In genomic region chr17:50037416-50037815, GRCm38 (mm10) we compare ENCODE assay signal across 20 mouse cellular contexts.
DNase-seq lines count a peak whose midpoint lies in the region; ATAC-seq and TF ChIP-seq lines count a peak whose summit lies in the region.
"Had no signal": no experiment of that assay in that cellular context is flagged by ENCODE, and none has a peak within 500 bp of the region (broad histone marks: within the 10 kb centered on the region; RNA-seq: fewer than 3 reads in every experiment).

No protein-coding gene starts in this region.

- no peak overlapping the region for H3K4me3 ChIP-seq in hindbrain, embryonic 14.5 days (replicated peaks; ENCODE audit: low read length)
- H3K4me3 ChIP-seq in hindbrain, embryonic 12.5 days = no peak overlapping the region
- no peak overlapping the region for H3K4me3 ChIP-seq in cortical plate, adult 2 months (ENCODE audit: insufficient read depth, low read length)
- H3K4me3 ChIP-seq: embryonic facial prominence, embryonic 10.5 days; midbrain, embryonic 12.5 days had no signal

- TF ChIP-seq CTCF in cortical plate, adult 2 months (IDR thresholded peaks at IDR 0.05; ENCODE audit: extremely low read depth, insufficient read depth, low read length) = no peak

- H3K27me3 ChIP-seq in hindbrain, embryonic 14.5 days (ENCODE audit: control insufficient read depth, insufficient read depth, low read length) = no peaks in the 10 kb centered on the region
- H3K27me3 ChIP-seq in hindbrain, embryonic 12.5 days = no peaks in the 10 kb centered on the region

- no peaks in the 10 kb centered on the region for H3K36me3 ChIP-seq in hindbrain, embryonic 14.5 days (replicated peaks; ENCODE audit: control insufficient read depth, insufficient read depth)
- H3K36me3 ChIP-seq in hindbrain, embryonic 12.5 days = no peaks in the 10 kb centered on the region
- H3K36me3 ChIP-seq: embryonic facial prominence, embryonic 10.5 days; midbrain, embryonic 12.5 days had no signal

- H3K9ac ChIP-seq in hindbrain, embryonic 14.5 days = 0 out of 2 replicates have a peak overlapping the region, but pooled peaks have one; percentile 17
- no peak overlapping the region for H3K9ac ChIP-seq in hindbrain, embryonic 12.5 days
- H3K9ac ChIP-seq: lung, embryonic 14.5 days; midbrain, embryonic 12.5 days had no signal

- H3K4me1 ChIP-seq in hindbrain, embryonic 14.5 days (replicated peaks; ENCODE audit: control insufficient read depth, insufficient read depth, low read length) = no peaks in the 10 kb centered on the region
- peaks cover 7% of the 10 kb centered on the region; the same call in 1 of the 2 replicates for H3K4me1 ChIP-seq in hindbrain, embryonic 12.5 days
- H3K4me1 ChIP-seq in cortical plate, adult 2 months (ENCODE audit: control insufficient read depth, insufficient read depth, low read length) = no peaks in the 10 kb centered on the region
- H3K4me1 ChIP-seq: embryonic facial prominence, embryonic 10.5 days had no signal

- TF ChIP-seq POLR2A in cortical plate, adult 2 months (IDR thresholded peaks at IDR 0.05; ENCODE audit: extremely low read depth, insufficient read depth, low read length) = no peak

- no peaks in the 10 kb centered on the region for H3K9me3 ChIP-seq in hindbrain, embryonic 14.5 days (ENCODE audit: control insufficient read depth, low read length)
- no peaks in the 10 kb centered on the region for H3K9me3 ChIP-seq in hindbrain, embryonic 12.5 days (replicated peaks)
- H3K9me3 ChIP-seq: embryonic facial prominence, embryonic 10.5 days; midbrain, embryonic 12.5 days had no signal

- ATAC-seq in hindbrain, embryonic 14.5 days (ENCODE audit: low FRiP score) = no peak
- ATAC-seq in hindbrain, embryonic 12.5 days (ENCODE audit: low FRiP score) = no peak

- 60% methylated on average over 4 of the region's 4 CpGs for WGBS in hindbrain, embryonic 14.5 days
- WGBS in hindbrain, embryonic 12.5 days = 89% methylated on average over 4 of the region's 4 CpGs

- H3K4me2 ChIP-seq in hindbrain, embryonic 14.5 days (replicated peaks) = no peak overlapping the region
- no peak overlapping the region for H3K4me2 ChIP-seq in hindbrain, embryonic 12.5 days (replicated peaks)
- H3K4me2 ChIP-seq: heart, embryonic 11.5 days; lung, embryonic 14.5 days; midbrain, embryonic 12.5 days had no signal

- no peak overlapping the region for H3K27ac ChIP-seq in hindbrain, embryonic 14.5 days
- H3K27ac ChIP-seq in hindbrain, embryonic 12.5 days = no peak overlapping the region
- H3K27ac ChIP-seq in cortical plate, adult 2 months (ENCODE audit: insufficient read depth, low read length) = peak overlapping the region; percentile 33; the same call in 1 of the 2 replicates
- H3K27ac ChIP-seq: embryonic facial prominence, embryonic 10.5 days; midbrain, embryonic 12.5 days had no signal

- DNase-seq in adrenal gland, adult 2 months = peak; percentile 50
- no peak for DNase-seq in adrenal gland, postnatal 4 days (ENCODE audit: low spot score in 2 of 2)
- no peak for DNase-seq in hindbrain, embryonic 14.5 days (ENCODE audit: low spot score)
- DNase-seq in Muller cell, postnatal 12 days (ENCODE audit: inconsistent ontology term) = peak; percentile 18
- DNase-seq in cerebellum, postnatal 14 days = no peak
- DNase-seq in spleen, postnatal 10 days (ENCODE audit: low spot score in 2 of 2) = no peak
- DNase-seq: cerebellum, adult 11-12 months; cerebellum, postnatal 36 days; gastrocnemius, postnatal 36 days; kidney, adult 8-10 months; kidney, postnatal 36 days; lung, embryonic 14.5 days; lung, postnatal 4 days; right cerebral cortex, postnatal 14 days; thymus, postnatal 4 days had no signal

Comparison
In these comparisons a context has a peak if more than half of its experiments do, and no peak if none do; other contexts are left out.
1. DNase-seq: peak in adrenal gland, adult 2 months (single experiment) and Muller cell, postnatal 12 days (single experiment); none in adrenal gland, postnatal 4 days (0 of 2), hindbrain, embryonic 14.5 days (single experiment), cerebellum, postnatal 14 days (0 of 2) and spleen, postnatal 10 days (0 of 2).